Mouse (Mus musculus): ENCODE measurements around the gene Tmem145.

DNA sequence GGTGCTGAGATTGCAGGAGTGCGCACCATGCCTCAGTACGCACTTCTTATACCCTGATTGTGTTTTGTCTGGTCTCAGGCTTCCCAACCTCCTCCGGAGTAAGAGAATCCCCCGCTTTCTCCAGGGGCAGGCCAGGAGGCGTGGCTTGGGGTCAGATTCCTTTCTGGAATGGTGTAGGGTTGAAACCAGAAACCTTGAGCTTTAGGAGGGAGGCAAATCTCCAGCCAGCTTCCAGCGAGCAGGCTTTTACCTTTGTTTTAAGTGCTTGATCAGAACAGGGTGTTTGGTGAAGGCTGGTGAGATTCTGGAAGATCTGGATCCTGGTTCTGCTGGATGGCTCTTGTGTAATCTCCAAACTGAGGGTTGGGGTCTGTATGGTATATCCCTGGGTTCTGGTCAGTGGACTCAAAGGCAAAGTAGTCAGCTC lies 16.2 kb downstream of the Tmem145 start:
- TF ChIP-seq CTCF (IDR thresholded peaks at IDR 0.05; ENCODE audit: extremely low read depth, insufficient read depth, insufficient read length, insufficient replicate concordance): no peak
- no peak for TF ChIP-seq POLR2A (IDR thresholded peaks at IDR 0.05; ENCODE audit: low read depth, low read length)

All from spleen, adult 2 months (tissue).